Mouse (Mus musculus) CH12.LX (cell line): ENCODE measurements at regions not wholly inside any gene's neighbourhood (a gene's known extent, or its start where the extent isn't known, plus 50 kb on each side); places are given as distances from the start of the nearest gene placed in this dataset.

ENCODE experiments used
- CHD2 ChIP-seq: IDR thresholded peaks from 2 replicates; pipeline ENCODE4 v1.6.1; 2011; ENCODE audit warnings: low read length, improper control_type of control experiment
- CTCF ChIP-seq, 2 experiments: IDR thresholded peaks in 1 of 2; conservative IDR thresholded peaks in 1 of 2; 2 replicates each; pipeline ENCODE4 v1.5.1; 2011 to 2012; ENCODE audit warnings: low read depth in 2 of 2, low read length in 2 of 2, improper control_type of control experiment in 1 of 2, inconsistent platforms in 1 of 2, mild to moderate bottlenecking in 1 of 2, moderate library complexity in 1 of 2
- ELF1 ChIP-seq: IDR thresholded peaks from 2 replicates; pipeline ENCODE4 v1.6.1; 2014; ENCODE audit warnings: low read depth, mild to moderate bottlenecking, inconsistent platforms, low read length, improper control_type of control experiment
- EP300 ChIP-seq: IDR thresholded peaks from 2 replicates; pipeline ENCODE4 v1.6.1; 2011; ENCODE audit warnings: low read length, improper control_type of control experiment
- HCFC1 ChIP-seq: IDR thresholded peaks from 2 replicates; pipeline ENCODE4 v1.6.1; 2012; ENCODE audit warnings: low read depth, mild to moderate bottlenecking, inconsistent platforms, low read length, improper control_type of control experiment
- JUND ChIP-seq: conservative IDR thresholded peaks from 2 replicates; pipeline ENCODE4 v1.6.1; 2011; ENCODE audit warnings: low read depth, low read length, improper control_type of control experiment
- MAX ChIP-seq: IDR thresholded peaks from 2 replicates; pipeline ENCODE4 v1.6.1; 2011; ENCODE audit warnings: low read length, improper control_type of control experiment
- MAZ ChIP-seq: IDR thresholded peaks from 2 replicates; pipeline ENCODE4 v1.6.1; 2012; ENCODE audit warnings: low read depth, mild to moderate bottlenecking, inconsistent platforms, low read length, improper control_type of control experiment, moderate library complexity
- MXI1 ChIP-seq: IDR thresholded peaks from 2 replicates; pipeline ENCODE4 v1.6.1; 2011; ENCODE audit warnings: mild to moderate bottlenecking, low read depth, low read length, improper control_type of control experiment
- PAX5 ChIP-seq: IDR thresholded peaks from 2 replicates; pipeline ENCODE4 v1.6.1; 2012; ENCODE audit warnings: low read length, inconsistent platforms, mixed read lengths
- POLR2A ChIP-seq: IDR thresholded peaks from 2 replicates; pipeline ENCODE4 v1.6.1; 2011; ENCODE audit warnings: low read depth, mild to moderate bottlenecking, improper control_type of control experiment, low read length
- SMC3 ChIP-seq: IDR thresholded peaks from 2 replicates; pipeline ENCODE4 v1.6.1; 2011; ENCODE audit warnings: low read depth, low read length, improper control_type of control experiment
- ZKSCAN1 ChIP-seq: IDR thresholded peaks from 2 replicates; pipeline ENCODE4 v1.6.1; 2012; ENCODE audit warnings: low read depth, inconsistent platforms, low read length, improper control_type of control experiment, borderline replicate concordance

DNA sequence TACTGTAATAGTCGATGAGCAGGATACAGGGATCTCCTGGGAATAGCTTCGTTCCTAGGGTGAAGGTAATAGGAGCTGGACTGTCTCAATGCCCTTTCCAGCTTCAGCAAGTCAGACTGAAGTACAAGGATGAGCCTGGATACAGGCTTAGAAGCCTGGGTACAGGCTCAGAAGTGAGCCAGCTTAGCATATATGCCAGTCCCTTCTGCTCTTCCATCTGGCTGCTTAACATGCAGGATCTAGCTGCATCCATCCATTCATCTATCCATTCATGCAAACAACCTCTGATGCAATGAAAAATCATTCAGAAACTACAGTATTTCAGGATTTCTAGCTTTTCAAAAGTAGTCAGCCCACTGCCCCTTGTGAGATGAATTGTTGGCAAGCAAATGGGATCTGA, 183.5 kb upstream of the Stt3b start:
- no peak for TF ChIP-seq CTCF (conservative IDR thresholded peaks at IDR 0.05 in 1 of 2, IDR thresholded peaks at IDR 0.05 in 1 of 2; ENCODE audit: low read depth in 2 of 2, low read length in 2 of 2)
- TF ChIP-seq CHD2, result no peak
- no peak for TF ChIP-seq ELF1
- TF ChIP-seq HCFC1, result no peak
- TF ChIP-seq JUND, result no peak
- TF ChIP-seq EP300, result no peak
- no peak for TF ChIP-seq PAX5
- TF ChIP-seq MAX, result no peak
- TF ChIP-seq POLR2A, result no peak
- TF ChIP-seq SMC3, result no peak
- no peak for TF ChIP-seq ZKSCAN1
- no peak for TF ChIP-seq MAZ
- TF ChIP-seq MXI1, result no peak
